8 mouse cellular contexts compared by ENCODE assay signal in genomic region chr5:24526889-24527230, GRCm38 (mm10). TPM values are rescaled to one million over a fixed set of nuclear protein-coding genes. Genes with fewer than 3 reads are reported as not detected.
DNase-seq lines count a peak whose midpoint lies in the region; ATAC-seq and TF ChIP-seq lines count a peak whose summit lies in the region.

TSS of gene Gbx1 (minus strand) at chr5:24527202.

- under 1% methylated on average over 39 of the region's 49 CpGs for WGBS in embryonic facial prominence, embryonic 13.5 days
- WGBS in hindbrain, postnatal 0 days = under 1% methylated on average over 40 of the region's 49 CpGs

- no peaks in the 10 kb centered on the region for H3K36me3 ChIP-seq in megakaryocyte, embryonic 14.5 days (replicated peaks; ENCODE audit: low read length)
- no peaks in the 10 kb centered on the region for H3K36me3 ChIP-seq in embryonic facial prominence, embryonic 13.5 days
- no peaks in the 10 kb centered on the region for H3K36me3 ChIP-seq in hindbrain, postnatal 0 days (ENCODE audit: insufficient read depth, low read length)

- peak within 1 kb of the TSS; percentile 76 for H3K4me2 ChIP-seq in embryonic facial prominence, embryonic 13.5 days
- H3K4me2 ChIP-seq in hindbrain, postnatal 0 days (ENCODE audit: low read depth, low read length) = peak within 1 kb of the TSS; percentile 88

- H3K4me3 ChIP-seq in megakaryocyte, embryonic 14.5 days (replicated peaks) = peak within 1 kb of the TSS; percentile 7
- peak within 1 kb of the TSS; percentile 46 for H3K4me3 ChIP-seq in embryonic facial prominence, embryonic 13.5 days
- peak within 1 kb of the TSS; percentile 46 for H3K4me3 ChIP-seq in hindbrain, postnatal 0 days (ENCODE audit: low read length)

- H3K27me3 ChIP-seq in megakaryocyte, embryonic 14.5 days (replicated peaks) = peaks cover 99% of the 10 kb centered on the region
- peaks cover 97% of the 10 kb centered on the region for H3K27me3 ChIP-seq in embryonic facial prominence, embryonic 13.5 days
- peaks cover 36% of the 10 kb centered on the region for H3K27me3 ChIP-seq in hindbrain, postnatal 0 days (ENCODE audit: insufficient read depth, low read length)

- ATAC-seq in megakaryocyte, adult 5-6 weeks (ENCODE audit: poor library complexity, severe bottlenecking) = no peak
- ATAC-seq in embryonic facial prominence, embryonic 13.5 days (ENCODE audit: insufficient number of reproducible peaks, insufficient read depth, low FRiP score, low TSS enrichment, low read depth) = no peak
- no peak for ATAC-seq in hindbrain, postnatal 0 days
- ATAC-seq in cerebellum, adult (ENCODE audit: insufficient number of reproducible peaks, low FRiP score, low TSS enrichment) = no peak

- DNase-seq in hindbrain, postnatal 0 days (ENCODE audit: low spot score) = no peak
- DNase-seq in lung, postnatal 4 days = peak; percentile 27 to 52
- DNase-seq in spleen, postnatal 14 days (ENCODE audit: low spot score in 2 of 2) = no peak
- no peak for DNase-seq in ovary, postnatal 10 days (ENCODE audit: low spot score)

- peaks cover 23% of the 10 kb centered on the region for H3K4me1 ChIP-seq in megakaryocyte, embryonic 14.5 days
- peaks cover 21% of the 10 kb centered on the region for H3K4me1 ChIP-seq in embryonic facial prominence, embryonic 13.5 days
- peaks cover 10% of the 10 kb centered on the region; the same call in 1 of the 2 replicates for H3K4me1 ChIP-seq in hindbrain, postnatal 0 days (ENCODE audit: insufficient read depth, low read length)

- H3K27ac ChIP-seq in embryonic facial prominence, embryonic 13.5 days = no peak within 1 kb of the TSS
- no peak within 1 kb of the TSS for H3K27ac ChIP-seq in hindbrain, postnatal 0 days

- H3K9ac ChIP-seq in embryonic facial prominence, embryonic 13.5 days = peak within 1 kb of the TSS; percentile 44; the same call in 1 of the 2 replicates
- H3K9ac ChIP-seq in hindbrain, postnatal 0 days (replicated peaks; ENCODE audit: low read length) = peak within 1 kb of the TSS; percentile 45; the same call in 1 of the 2 replicates

- 0 out of 2 replicates have a peak, but pooled peaks cover 2% of the 10 kb centered on the region for H3K9me3 ChIP-seq in megakaryocyte, embryonic 14.5 days
- H3K9me3 ChIP-seq in embryonic facial prominence, embryonic 13.5 days = no peaks in the 10 kb centered on the region
- H3K9me3 ChIP-seq in hindbrain, postnatal 0 days (ENCODE audit: low read length) = no peaks in the 10 kb centered on the region

- no peak for TF ChIP-seq CTCF in hindbrain, postnatal 0 days (IDR thresholded peaks at IDR 0.05; ENCODE audit: low read depth)

RNA-seq across cellular contexts. Expression of gene Gbx1, which starts in this region (rescaled TPM):
- not detected in 2 replicates for polyA plus RNA-seq in megakaryocyte, embryonic 14.5 days (2012; ENCODE audit: insufficient read depth, low replicate concordance)
- not detected in 2 replicates for total RNA-seq in megakaryocyte, adult 5-6 weeks (2015)
- total RNA-seq in megakaryocyte, adult 5-6 weeks (2017) = not detected in 2 replicates
- 0.11 TPM in 1 of 2 replicates, not detected in the other for polyA plus RNA-seq in embryonic facial prominence, embryonic 13.5 days (2015; fragmentation: Nextera tagmentation; extraction: Ambion mirVana)
- 6.5 and 11.3 TPM in 2 replicates for total RNA-seq in hindbrain, postnatal 0 days (2014; rRNA removed)
- 4.1 and 4.4 TPM in 2 replicates for polyA plus RNA-seq in hindbrain, postnatal 0 days (2015; fragmentation: Nextera tagmentation; extraction: Ambion mirVana)

Comparison
In these comparisons a context has a peak if more than half of its experiments do, and no peak if none do; other contexts are left out.
1. DNase-seq: peak in lung, postnatal 4 days (2 of 2); none in hindbrain, postnatal 0 days (single experiment), spleen, postnatal 14 days (0 of 2) and ovary, postnatal 10 days (single experiment).
2. Peak in every context shown above with its lines, with median percentiles within 50 percentile points of each other: H3K4me3 ChIP-seq.